10 mouse cellular contexts compared by ENCODE assay signal in the genomic region with DNA sequence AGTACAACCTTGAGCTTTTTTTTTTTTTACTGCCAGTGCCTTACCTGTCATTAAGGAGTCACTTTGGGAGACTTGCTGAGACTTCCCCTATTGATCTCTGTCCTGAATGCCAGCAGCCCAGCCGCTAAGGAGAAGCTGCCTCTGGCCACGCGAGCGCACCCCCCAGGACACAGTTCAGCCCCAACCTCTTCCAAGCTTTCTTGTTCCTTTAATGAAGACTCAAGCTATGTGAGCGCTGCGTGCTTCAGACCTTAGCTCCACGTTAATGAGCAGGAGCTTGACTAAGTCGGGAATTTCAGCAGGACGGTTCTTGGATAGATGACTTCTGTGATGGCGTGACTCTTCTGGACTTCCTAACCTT. TPM values are rescaled to one million over a fixed set of nuclear protein-coding genes. Genes with fewer than 3 reads are reported as not detected.
A peak's percentile ranks its signal among the peaks of the same experiment; 100 is the strongest.
DNase-seq lines count a peak whose midpoint lies in the region; ATAC-seq and TF ChIP-seq lines count a peak whose summit lies in the region.
"Had no signal": no experiment of that assay in that cellular context is flagged by ENCODE, and none has a peak within 500 bp of the region (broad histone marks: within the 10 kb centered on the region; RNA-seq: fewer than 3 reads in every experiment).

No protein-coding gene starts in this region.

- 15% methylated on average over 10 of the region's 10 CpGs for WGBS in kidney, embryonic 16.5 days
- WGBS in forebrain, embryonic 11.5 days: 17% methylated on average over 10 of the region's 10 CpGs
- 9% methylated on average over 10 of the region's 10 CpGs for WGBS in limb, embryonic 14.5 days
- WGBS in neural tube, embryonic 15.5 days: 28% methylated on average over 10 of the region's 10 CpGs

- H3K27ac ChIP-seq in kidney, embryonic 16.5 days (ENCODE audit: low read length): no peak overlapping the region
- no peak overlapping the region for H3K27ac ChIP-seq in forebrain, embryonic 11.5 days (ENCODE audit: low read depth, low read length)
- H3K27ac ChIP-seq in limb, embryonic 14.5 days (replicated peaks; ENCODE audit: low read depth, low read length): no peak overlapping the region
- no peak overlapping the region for H3K27ac ChIP-seq in neural tube, embryonic 15.5 days (replicated peaks)

- no peaks in the 10 kb centered on the region for H3K9me3 ChIP-seq in kidney, embryonic 16.5 days (ENCODE audit: low read length)
- no peaks in the 10 kb centered on the region for H3K9me3 ChIP-seq in forebrain, embryonic 11.5 days (ENCODE audit: control insufficient read depth, low read length)
- no peaks in the 10 kb centered on the region for H3K9me3 ChIP-seq in limb, embryonic 14.5 days (ENCODE audit: control insufficient read depth, low read length)
- H3K9me3 ChIP-seq in neural tube, embryonic 15.5 days (replicated peaks): no peaks in the 10 kb centered on the region
- H3K9me3 ChIP-seq: G1E had no signal

- peaks cover 7% of the 10 kb centered on the region; the same call in 1 of the 2 replicates for H3K4me1 ChIP-seq in kidney, embryonic 16.5 days (ENCODE audit: insufficient read depth, low read length)
- no peaks in the 10 kb centered on the region for H3K4me1 ChIP-seq in forebrain, embryonic 11.5 days (replicated peaks; ENCODE audit: control insufficient read depth, insufficient read depth, low read length)
- H3K4me1 ChIP-seq in limb, embryonic 14.5 days (ENCODE audit: control insufficient read depth, insufficient read depth, low read length): no peaks in the 10 kb centered on the region
- peaks cover 8% of the 10 kb centered on the region; the same call in 1 of the 2 replicates for H3K4me1 ChIP-seq in neural tube, embryonic 15.5 days

- peak overlapping the region; percentile 38; the same call in 1 of the 2 replicates for H3K9ac ChIP-seq in kidney, embryonic 16.5 days (replicated peaks; ENCODE audit: low read length)
- H3K9ac ChIP-seq in forebrain, embryonic 11.5 days (ENCODE audit: low read length): no peak overlapping the region
- H3K9ac ChIP-seq in limb, embryonic 14.5 days (ENCODE audit: low read depth, low read length, severe bottlenecking): peak overlapping the region; percentile 22
- no peak overlapping the region for H3K9ac ChIP-seq in neural tube, embryonic 15.5 days (replicated peaks)

- peak overlapping the region; percentile 27 for H3K4me3 ChIP-seq in kidney, embryonic 16.5 days (ENCODE audit: low read length)
- H3K4me3 ChIP-seq in forebrain, embryonic 11.5 days (ENCODE audit: low read depth, low read length): no peak overlapping the region
- H3K4me3 ChIP-seq in limb, embryonic 14.5 days (replicated peaks; ENCODE audit: low read length): peak overlapping the region; percentile 15
- no peak overlapping the region for H3K4me3 ChIP-seq in neural tube, embryonic 15.5 days (replicated peaks)

- no peaks in the 10 kb centered on the region for H3K27me3 ChIP-seq in kidney, embryonic 16.5 days (ENCODE audit: insufficient read depth, low read length)
- H3K27me3 ChIP-seq in forebrain, embryonic 11.5 days (ENCODE audit: control insufficient read depth, insufficient read depth, low read length): no peaks in the 10 kb centered on the region
- H3K27me3 ChIP-seq in limb, embryonic 14.5 days (ENCODE audit: control insufficient read depth, insufficient read depth, low read length): no peaks in the 10 kb centered on the region
- 0 out of 2 replicates have a peak, but pooled peaks cover 6% of the 10 kb centered on the region for H3K27me3 ChIP-seq in neural tube, embryonic 15.5 days (replicated peaks)

- no peak for DNase-seq in kidney, adult 18-20 months
- no peak for DNase-seq in forebrain, embryonic 11.5 days (ENCODE audit: low spot score)
- no peak for DNase-seq in limb, embryonic 14.5 days (ENCODE audit: low spot score)
- DNase-seq in spleen, adult 18-20 months: no peak
- DNase-seq in urinary bladder, adult 18-20 months (ENCODE audit: low spot score in 2 of 2): no peak
- no peak for DNase-seq in left cerebral cortex, postnatal 4 days
- DNase-seq: cerebellum, adult 11 months had no signal

- intact Hi-C loops in left cerebral cortex, postnatal 4 days (cut with DNase I): no loop called here

- H3K4me2 ChIP-seq in kidney, embryonic 16.5 days (replicated peaks; ENCODE audit: low read depth, low read length): peak overlapping the region; percentile 56
- peak overlapping the region; percentile 29; the same call in 1 of the 2 replicates for H3K4me2 ChIP-seq in forebrain, embryonic 11.5 days (ENCODE audit: low read depth, low read length, severe bottlenecking)
- peak overlapping the region; percentile 49 for H3K4me2 ChIP-seq in limb, embryonic 14.5 days (replicated peaks; ENCODE audit: low read depth, low read length, severe bottlenecking)
- H3K4me2 ChIP-seq in neural tube, embryonic 15.5 days: peak overlapping the region; percentile 45

- TF ChIP-seq POLR2A in limb, embryonic 14.5 days (IDR thresholded peaks at IDR 0.05; ENCODE audit: borderline replicate concordance, extremely low read depth, insufficient read depth, insufficient read length): no peak

- H3K36me3 ChIP-seq in kidney, embryonic 16.5 days (ENCODE audit: insufficient read depth, low read length): no peaks in the 10 kb centered on the region
- no peaks in the 10 kb centered on the region for H3K36me3 ChIP-seq in forebrain, embryonic 11.5 days (ENCODE audit: control insufficient read depth, insufficient read depth, low read length)
- H3K36me3 ChIP-seq in limb, embryonic 14.5 days (ENCODE audit: control insufficient read depth, insufficient read depth, low read length): no peaks in the 10 kb centered on the region
- H3K36me3 ChIP-seq in neural tube, embryonic 15.5 days: no peaks in the 10 kb centered on the region
- H3K36me3 ChIP-seq: G1E had no signal

- no peak for ATAC-seq in kidney, embryonic 16.5 days (ENCODE audit: low FRiP score, low TSS enrichment)
- ATAC-seq in forebrain, embryonic 11.5 days (replicated peaks; ENCODE audit: low FRiP score): peak; percentile 12; the same call in 1 of the 2 replicates
- no peak for ATAC-seq in limb, embryonic 14.5 days (ENCODE audit: low FRiP score, low read depth)
- no peak for ATAC-seq in neural tube, embryonic 15.5 days (ENCODE audit: low FRiP score)

RNA-seq across cellular contexts. Expression of a gene that starts 37.9 kb away (rescaled TPM):
- 7.4 and 8.1 TPM in 2 replicates for polyA plus RNA-seq in kidney, embryonic 16.5 days (2015; fragmentation: Nextera tagmentation; extraction: Ambion mirVana)
- polyA plus RNA-seq in forebrain, embryonic 11.5 days (2014; fragmentation: Nextera tagmentation; extraction: Ambion mirVana): 7.5 and 9.5 TPM in 2 replicates
- polyA plus RNA-seq in limb, embryonic 14.5 days (2012; rRNA removed): 4.2 and 4.9 TPM in 2 replicates
- polyA plus RNA-seq in limb, embryonic 14.5 days (2014; fragmentation: Nextera tagmentation; extraction: Ambion mirVana): 4.4 and 6.1 TPM in 2 replicates
- polyA plus RNA-seq in neural tube, embryonic 15.5 days (2015; fragmentation: Nextera tagmentation; extraction: Ambion mirVana): 4.8 and 5.5 TPM in 2 replicates
- 1 to 10 TPM; 4.2 to 4.3 TPM for total RNA-seq in left cerebral cortex, postnatal 4 days (2021)

Comparison
In these comparisons a context has a peak if more than half of its experiments do, and no peak if none do; other contexts are left out.
1. H3K4me3 ChIP-seq: peak in kidney, embryonic 16.5 days (single experiment) and limb, embryonic 14.5 days (single experiment); none in forebrain, embryonic 11.5 days (single experiment) and neural tube, embryonic 15.5 days (single experiment).
2. H3K9ac ChIP-seq: peak in kidney, embryonic 16.5 days (single experiment) and limb, embryonic 14.5 days (single experiment); none in forebrain, embryonic 11.5 days (single experiment) and neural tube, embryonic 15.5 days (single experiment).
3. Peak in every context shown above with its lines, with median percentiles within 50 percentile points of each other: H3K4me2 ChIP-seq.